Mouse (Mus musculus) intestine, embryonic 16.5 days (tissue): ENCODE data around the gene Wdr24. TPM values are rescaled to one million over a fixed set of nuclear protein-coding genes. Genes with fewer than 3 reads are reported as not detected.

Source experiments
- ATAC-seq: fragments of 200-750 bp; cut with Nextera tagmentation; 2 replicates; pipeline ENCODE4 v1.8.0; 2017; ENCODE audit warnings: moderate TSS enrichment, moderate library complexity
- H3K27ac ChIP-seq: fragments of 300-500 bp; sonication (generic); 2 replicates; pipeline ENCODE4 v1.5.1; 2014; ENCODE audit warnings: mild to moderate bottlenecking, low read length
- H3K27me3 ChIP-seq: fragments of 300-500 bp; sonication (generic); replicated peaks from 2 replicates; pipeline ENCODE4 v1.6.1; 2014; ENCODE audit warnings: low read length, control low read depth, mixed read lengths; ENCODE audit not compliant: control insufficient read depth, insufficient read depth
- H3K36me3 ChIP-seq: fragments of 300-500 bp; sonication (generic); 2 replicates; pipeline ENCODE4 v1.6.1; 2014; ENCODE audit warnings: low read length, control low read depth; ENCODE audit not compliant: control insufficient read depth, insufficient read depth
- H3K4me1 ChIP-seq: fragments of 300-500 bp; sonication (generic); 2 replicates; pipeline ENCODE4 v1.6.1; 2014; ENCODE audit warnings: low read length, control low read depth, mixed read lengths; ENCODE audit not compliant: control insufficient read depth, insufficient read depth
- H3K4me2 ChIP-seq: fragments of 300-500 bp; sonication (generic); 2 replicates; pipeline ENCODE4 v1.6.1; 2014; ENCODE audit warnings: low read depth, low read length, control low read depth
- H3K4me3 ChIP-seq: fragments of 300-500 bp; sonication (generic); 2 replicates; pipeline ENCODE4 v1.5.1; 2014; ENCODE audit warnings: mild to moderate bottlenecking, low read length
- H3K9ac ChIP-seq: fragments of 300-500 bp; sonication (generic); 2 replicates; pipeline ENCODE4 v1.6.1; 2014; ENCODE audit warnings: low read depth, low read length
- H3K9me3 ChIP-seq: fragments of 300-500 bp; sonication (generic); 2 replicates; pipeline ENCODE4 v1.6.1; 2016; ENCODE audit warnings: low read length, control low read depth; ENCODE audit not compliant: control insufficient read depth
- WGBS: fragments of 180-500 bp; shearing (Covaris S2); extraction: QIAGEN DNeasy Blood & Tissue Kit; methylation state at CpG from one replicate; pipeline ENCODE4 v1.1.7; 2014; 5-methylcytosine and 5-hydroxymethylcytosine counted together
- polyA plus RNA-seq: library from polyadenylated mRNA; unstranded; fragments of >200 nt; fragmentation: Nextera tagmentation; extraction: Ambion mirVana; gene quantifications from 2 replicates; pipeline ENCODE4 v1.2.1, GENCODE M21; 2015

The Wdr24 gene
- polyA plus RNA-seq, 1 experiment from 2014 or later: 25.5 TPM

DNA sequence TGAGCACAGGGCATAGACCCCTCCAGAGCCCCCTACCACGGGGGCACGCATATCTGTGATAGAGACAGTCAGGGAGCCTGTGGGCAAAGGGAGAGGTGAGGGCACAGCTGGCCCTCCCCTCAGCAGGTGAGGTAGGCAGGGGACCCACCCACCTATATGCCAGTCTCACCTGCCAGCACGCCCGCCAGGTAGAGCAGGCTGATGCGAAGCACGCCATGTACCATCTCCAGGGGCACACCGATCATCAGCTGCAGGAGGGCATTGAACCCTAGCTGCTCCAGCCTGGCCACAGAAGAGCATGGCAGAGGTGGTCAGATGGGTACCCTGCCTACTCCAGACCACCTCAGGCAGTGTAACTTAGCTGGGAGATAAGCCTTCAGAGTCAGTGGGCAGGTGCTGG is 11.9 kb downstream of the Wdr24 start:
- peak overlapping the region; percentile 86 for H3K9ac ChIP-seq
- peaks cover 15% of the 10 kb centered on the region for H3K36me3 ChIP-seq
- H3K27me3 ChIP-seq: no peaks in the 10 kb centered on the region
- peak overlapping the region; percentile 85; the same call in 1 of the 2 replicates for H3K4me3 ChIP-seq
- 91% methylated on average over 7 of the region's 7 CpGs for WGBS
- no peak overlapping the region for H3K27ac ChIP-seq
- H3K9me3 ChIP-seq: no peaks in the 10 kb centered on the region
- peak overlapping the region; percentile 94; the same call in 1 of the 2 replicates for H3K4me2 ChIP-seq
- H3K4me1 ChIP-seq: peaks cover 59% of the 10 kb centered on the region
- ATAC-seq: no peak

DNA sequence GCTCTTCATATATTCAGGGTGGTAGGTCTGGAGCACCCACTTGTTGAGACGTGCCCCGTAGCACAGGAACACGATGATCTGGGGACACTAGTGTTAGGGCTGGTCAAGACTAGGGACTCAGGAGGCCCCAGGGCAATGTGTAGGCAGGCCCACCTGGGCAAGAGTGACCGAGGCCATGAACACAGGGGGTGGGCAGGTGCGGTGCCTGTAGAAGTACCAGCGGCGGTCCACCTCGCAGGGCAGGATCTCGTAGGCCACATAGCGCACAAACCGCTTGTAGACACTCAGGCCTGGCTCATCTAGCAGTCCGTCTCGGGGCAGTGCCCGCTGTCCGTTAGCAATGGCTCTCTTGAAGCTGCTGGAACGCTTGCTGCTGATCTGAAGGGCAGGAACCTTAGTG is 12.4 kb downstream of the Wdr24 start:
- Histone ChIP-seq H3K27me3 (no peaks in the 10 kb centered on the region), H3K9me3 (no peaks in the 10 kb centered on the region), H3K27ac (no peak overlapping the region), H3K9ac (0 out of 2 replicates have a peak overlapping the region, but pooled peaks have one; percentile 72), H3K4me3 (no peak overlapping the region; the same call in 1 of the 2 replicates), H3K4me1 (peaks cover 54% of the 10 kb centered on the region), H3K4me2 (no peak overlapping the region), H3K36me3 (peaks cover 10% of the 10 kb centered on the region)
- 91% methylated on average over 16 of the region's 16 CpGs for WGBS
- no peak for ATAC-seq

DNA sequence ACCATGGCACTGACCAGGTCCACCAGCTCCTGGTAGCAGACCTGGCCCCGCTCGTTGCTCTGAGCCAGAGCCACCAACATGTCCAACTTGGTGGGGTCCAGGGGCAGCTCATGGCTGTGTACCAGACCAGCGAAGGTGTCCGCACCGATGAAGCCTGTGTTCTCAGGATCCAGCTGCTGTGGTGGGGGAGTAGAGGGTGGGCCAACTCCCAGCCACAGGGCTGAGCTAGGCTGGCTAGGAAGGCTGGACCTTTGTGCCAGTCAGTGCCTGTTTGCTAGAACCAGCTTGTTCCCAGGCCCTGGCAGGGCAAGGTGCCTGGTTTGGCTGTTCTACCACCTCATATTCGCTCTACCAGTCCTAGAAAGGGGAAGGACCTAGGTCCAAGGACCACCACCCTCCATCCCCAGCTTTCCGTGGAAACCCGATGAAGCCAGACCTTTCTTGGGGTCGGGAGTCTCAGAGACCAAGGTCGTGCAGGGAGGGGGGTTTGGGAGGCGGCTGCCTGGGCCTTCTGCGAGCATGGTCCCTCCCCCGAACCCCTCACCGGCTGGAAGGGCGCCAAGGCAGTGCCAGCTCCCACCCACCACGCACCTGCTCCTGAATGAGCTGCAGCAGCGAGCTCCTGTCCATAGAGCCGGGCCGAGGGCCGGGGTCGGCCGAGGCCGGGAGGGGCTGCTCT is 13.1 kb downstream of the Wdr24 start:
- no peaks in the 10 kb centered on the region for H3K9me3 ChIP-seq
- H3K4me1 ChIP-seq: peaks cover 47% of the 10 kb centered on the region
- H3K27ac ChIP-seq: peak overlapping the region; percentile 3
- ATAC-seq: no peak
- 21% methylated on average over 23 of the region's 23 CpGs for WGBS
- H3K4me3 ChIP-seq: peak overlapping the region; percentile 43
- peaks cover 11% of the 10 kb centered on the region; the same call in 1 of the 2 replicates for H3K36me3 ChIP-seq
- H3K27me3 ChIP-seq: no peaks in the 10 kb centered on the region
- peak overlapping the region; percentile 72 for H3K9ac ChIP-seq
- peak overlapping the region; percentile 87 for H3K4me2 ChIP-seq

DNA sequence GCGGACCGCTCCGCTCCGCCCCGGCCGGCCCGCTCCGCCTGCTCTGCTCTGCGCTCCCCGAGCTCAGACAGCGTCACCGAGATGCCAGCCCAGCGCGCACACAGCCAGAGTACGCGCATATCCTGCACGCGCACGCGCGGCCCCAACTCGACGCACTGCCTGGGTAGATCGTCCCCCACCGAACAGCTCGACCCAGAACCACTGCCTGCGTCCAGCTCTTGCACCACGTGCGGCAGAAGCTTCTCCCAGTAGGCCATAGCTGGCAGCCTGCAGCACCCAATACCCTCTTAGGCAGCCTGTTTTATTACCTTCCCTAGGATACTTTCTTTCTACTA is 13.6 kb downstream of the Wdr24 start, which contains the start of gene Rhbdl1:
TSS of gene Rhbdl1 (minus strand) at position 220 of the 335 bp plus-strand sequence.
- peaks cover 41% of the 10 kb centered on the region for H3K4me1 ChIP-seq
- no peaks in the 10 kb centered on the region for H3K9me3 ChIP-seq
- H3K4me2 ChIP-seq: peak within 1 kb of the TSS; percentile 87
- H3K36me3 ChIP-seq: peaks cover 16% of the 10 kb centered on the region; the same call in 1 of the 2 replicates
- H3K4me3 ChIP-seq: peak within 1 kb of the TSS; percentile 43
- no peak for ATAC-seq
- no peaks in the 10 kb centered on the region for H3K27me3 ChIP-seq
- WGBS: 4% methylated on average over 29 of the region's 29 CpGs
- H3K27ac ChIP-seq: peak within 1 kb of the TSS; percentile 3
- H3K9ac ChIP-seq: peak within 1 kb of the TSS; percentile 72

DNA sequence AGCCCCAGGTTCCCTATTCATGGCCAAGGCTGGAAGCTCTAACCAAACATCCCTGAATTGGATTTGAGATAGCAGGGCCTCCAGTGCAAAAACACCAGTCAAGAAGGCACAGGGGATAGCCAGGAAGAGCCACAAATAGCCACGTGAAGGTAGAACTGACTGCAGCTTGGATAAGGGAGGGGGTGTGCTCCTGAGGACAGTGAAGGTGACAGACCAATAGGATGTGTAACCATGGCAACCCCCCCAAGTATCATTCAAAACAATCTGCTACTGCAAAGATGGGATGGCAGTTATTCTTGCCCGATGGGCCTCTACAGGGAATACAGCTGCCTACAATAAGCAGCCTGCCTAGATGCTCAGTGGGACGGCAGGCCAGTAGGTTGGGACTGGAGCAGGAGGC is 14.1 kb downstream of the Wdr24 start:
- ATAC-seq: no peak
- 49% methylated on average over 3 of the region's 3 CpGs for WGBS
- H3K27ac ChIP-seq: peak overlapping the region; percentile 3; the same call in 1 of the 2 replicates
- H3K4me1 ChIP-seq: peaks cover 39% of the 10 kb centered on the region
- H3K9me3 ChIP-seq: no peaks in the 10 kb centered on the region
- H3K9ac ChIP-seq: peak overlapping the region; percentile 72
- H3K4me3 ChIP-seq: no peak overlapping the region; the same call in 1 of the 2 replicates
- H3K4me2 ChIP-seq: peak overlapping the region; percentile 87
- H3K27me3 ChIP-seq: no peaks in the 10 kb centered on the region
- peaks cover 19% of the 10 kb centered on the region; the same call in 1 of the 2 replicates for H3K36me3 ChIP-seq

DNA sequence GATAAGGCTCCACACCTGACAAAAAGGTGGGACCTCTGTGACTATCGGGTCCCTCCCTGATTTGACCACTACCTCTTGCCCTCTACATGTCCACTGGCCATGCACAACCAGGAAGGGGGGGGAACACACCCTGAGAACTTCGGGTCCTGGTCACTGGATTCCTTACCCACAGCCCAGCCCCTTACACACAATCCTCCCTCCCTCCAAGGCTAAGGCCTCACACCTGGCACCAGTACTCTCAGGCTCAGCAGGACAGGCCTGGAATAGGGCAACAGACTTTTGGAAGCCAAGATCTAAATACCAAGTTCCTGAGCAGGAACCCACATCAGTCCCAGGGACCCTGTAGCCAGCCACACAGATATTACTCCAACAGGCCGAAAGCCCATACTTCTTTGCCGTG is 15.5 kb downstream of the Wdr24 start:
- no peak for ATAC-seq
- Histone ChIP-seq H3K4me3 (no peak overlapping the region), H3K36me3 (peaks cover 19% of the 10 kb centered on the region; the same call in 1 of the 2 replicates), H3K27me3 (no peaks in the 10 kb centered on the region), H3K27ac (peak overlapping the region; percentile 60), H3K4me1 (peaks cover 47% of the 10 kb centered on the region), H3K4me2 (no peak overlapping the region), H3K9ac (0 out of 2 replicates have a peak overlapping the region, but pooled peaks have one; percentile 26), H3K9me3 (no peaks in the 10 kb centered on the region)
- WGBS: 84% methylated on average over 4 of the region's 4 CpGs

DNA sequence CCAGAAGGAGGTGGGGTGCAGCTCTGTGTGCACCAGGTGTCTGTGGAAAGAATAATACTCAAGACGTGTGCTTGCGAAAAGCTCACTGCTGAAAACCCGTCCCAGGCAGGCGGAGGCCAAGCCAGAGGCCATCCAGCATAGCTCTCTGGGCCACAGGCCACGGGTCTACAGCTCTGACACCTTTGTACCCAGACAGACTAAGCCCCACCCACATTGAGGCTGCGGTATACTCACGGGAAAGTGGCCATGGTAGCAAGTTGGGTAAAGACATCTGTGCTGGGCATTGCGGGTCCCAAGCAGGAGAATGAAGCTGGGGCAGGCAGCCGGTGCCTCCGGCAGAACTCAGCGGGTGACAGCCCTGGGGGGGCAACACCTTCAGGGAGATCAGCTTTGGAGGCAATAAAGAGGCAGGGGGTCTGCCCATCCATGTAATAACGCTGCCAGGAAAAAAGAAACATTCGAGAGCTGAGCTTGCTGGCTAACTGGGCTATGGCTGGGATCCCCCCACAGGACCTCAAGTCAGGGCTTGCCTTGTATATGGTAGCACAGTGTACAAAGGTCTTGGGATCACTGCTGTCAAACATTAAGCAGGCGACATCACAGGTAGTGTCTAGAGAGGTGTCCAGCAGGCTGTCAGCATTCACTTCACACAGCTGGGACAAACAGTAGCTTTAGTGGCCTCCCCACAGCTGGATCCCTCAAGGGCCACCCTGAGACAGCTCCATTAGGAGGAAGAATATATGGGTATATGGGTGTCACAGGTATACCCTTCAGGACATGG is 16.2 kb downstream of the Wdr24 start:
- WGBS: 77% methylated on average over 14 of the region's 14 CpGs
- Histone ChIP-seq H3K4me3 (no peak overlapping the region), H3K36me3 (peaks cover 19% of the 10 kb centered on the region; the same call in 1 of the 2 replicates), H3K27ac (peak overlapping the region; percentile 60), H3K4me2 (peak overlapping the region; percentile 18; the same call in 1 of the 2 replicates), H3K4me1 (peaks cover 40% of the 10 kb centered on the region), H3K9me3 (no peaks in the 10 kb centered on the region), H3K9ac (peak overlapping the region; percentile 2; the same call in 1 of the 2 replicates), H3K27me3 (no peaks in the 10 kb centered on the region)
- ATAC-seq: peak; percentile 56

DNA sequence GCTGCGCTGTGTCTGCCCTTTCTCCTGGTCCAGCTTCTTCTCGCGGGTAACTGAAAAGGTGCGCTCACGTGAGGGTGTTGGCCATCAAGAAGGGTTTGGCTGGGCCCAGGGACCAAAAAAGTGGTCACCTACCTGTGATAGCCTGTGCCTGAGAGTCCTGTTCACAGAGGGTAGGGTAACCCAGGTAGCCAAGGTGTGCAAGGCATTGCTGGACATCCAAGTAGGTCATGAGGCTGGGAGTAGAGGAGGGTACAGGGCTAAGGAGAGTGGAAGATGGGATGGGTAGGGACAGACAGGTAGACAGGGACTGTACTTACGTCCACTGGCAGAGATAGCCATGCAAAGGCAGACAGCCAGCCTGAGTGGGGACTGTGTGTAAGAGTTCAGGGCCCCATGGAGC is 17.1 kb downstream of the Wdr24 start:
- H3K27ac ChIP-seq: no peak overlapping the region
- H3K4me1 ChIP-seq: peaks cover 35% of the 10 kb centered on the region
- no peak overlapping the region for H3K4me2 ChIP-seq
- H3K27me3 ChIP-seq: no peaks in the 10 kb centered on the region
- no peak overlapping the region for H3K9ac ChIP-seq
- no peaks in the 10 kb centered on the region for H3K9me3 ChIP-seq
- no peak overlapping the region for H3K4me3 ChIP-seq
- 94% methylated on average over 6 of the region's 6 CpGs for WGBS
- H3K36me3 ChIP-seq: peaks cover 19% of the 10 kb centered on the region; the same call in 1 of the 2 replicates
- no peak for ATAC-seq

DNA sequence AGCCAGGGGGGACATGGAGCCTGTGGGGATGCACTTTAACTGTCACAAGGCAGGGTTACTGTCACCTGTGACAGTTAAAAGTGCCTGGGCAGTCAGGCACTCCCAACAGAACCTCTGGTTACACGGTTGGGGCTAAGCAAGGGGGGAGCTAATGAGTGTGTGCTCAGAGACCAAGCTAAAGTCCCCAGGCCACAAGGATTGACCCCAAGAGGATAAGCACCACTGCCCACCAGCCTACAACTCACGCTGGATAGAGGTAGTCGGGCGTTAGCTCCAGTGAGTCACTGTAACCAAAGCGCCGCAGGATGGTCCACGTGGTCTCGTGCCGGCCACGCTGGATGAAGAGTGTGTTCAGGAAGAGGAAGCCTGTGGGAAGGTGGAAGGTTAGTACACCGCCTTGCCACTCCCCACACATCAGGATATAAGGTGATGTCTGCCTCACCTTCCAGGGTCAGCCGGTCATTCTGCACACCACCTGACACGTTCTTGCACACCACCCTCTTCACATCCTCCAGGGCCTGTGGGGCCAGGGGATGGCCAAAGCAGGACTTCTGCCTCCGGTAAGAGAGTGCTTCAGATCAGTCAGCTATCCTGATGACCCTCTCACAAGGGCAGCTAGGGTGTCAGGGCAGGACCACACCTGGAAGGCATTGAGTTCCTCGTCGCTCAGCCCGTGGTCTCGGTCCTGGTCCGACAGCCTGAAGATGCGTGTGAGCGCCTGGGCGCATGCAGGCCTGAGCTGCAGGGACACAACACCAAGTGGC is 17.9 kb downstream of the Wdr24 start, which contains the start of gene Gm20683:
TSS of gene Gm20683 (minus strand) at position 647 of the 764 bp plus-strand sequence.
- H3K4me3 ChIP-seq: no peak within 1 kb of the TSS
- peaks cover 19% of the 10 kb centered on the region; the same call in 1 of the 2 replicates for H3K36me3 ChIP-seq
- peaks cover 27% of the 10 kb centered on the region for H3K4me1 ChIP-seq
- ATAC-seq: no peak
- WGBS: 94% methylated on average over 22 of the region's 22 CpGs
- H3K27ac ChIP-seq: no peak within 1 kb of the TSS
- H3K4me2 ChIP-seq: no peak within 1 kb of the TSS
- no peaks in the 10 kb centered on the region for H3K27me3 ChIP-seq
- no peaks in the 10 kb centered on the region for H3K9me3 ChIP-seq
- no peak within 1 kb of the TSS for H3K9ac ChIP-seq
